Mouse (Mus musculus): ENCODE measurements at regions not wholly inside any gene's neighbourhood (a gene's known extent, or its start where the extent isn't known, plus 50 kb on each side); places are given as distances from the start of the nearest gene placed in this dataset.

GRCm38 (mm10) chr5:46883956-46884355 is 1026.5 kb upstream of the Lcorl start:
- H3K27ac ChIP-seq (replicated peaks) = no peak overlapping the region
- no peaks in the 10 kb centered on the region for H3K27me3 ChIP-seq (ENCODE audit: low read depth, poor library complexity, severe bottlenecking)
- H3K9me3 ChIP-seq (replicated peaks) = no peaks in the 10 kb centered on the region
- no peak overlapping the region for H3K4me3 ChIP-seq
- no peaks in the 10 kb centered on the region for H3K36me3 ChIP-seq
- no peaks in the 10 kb centered on the region for H3K4me1 ChIP-seq
- DNase-seq (ENCODE audit: low spot score) = no peak

DNA sequence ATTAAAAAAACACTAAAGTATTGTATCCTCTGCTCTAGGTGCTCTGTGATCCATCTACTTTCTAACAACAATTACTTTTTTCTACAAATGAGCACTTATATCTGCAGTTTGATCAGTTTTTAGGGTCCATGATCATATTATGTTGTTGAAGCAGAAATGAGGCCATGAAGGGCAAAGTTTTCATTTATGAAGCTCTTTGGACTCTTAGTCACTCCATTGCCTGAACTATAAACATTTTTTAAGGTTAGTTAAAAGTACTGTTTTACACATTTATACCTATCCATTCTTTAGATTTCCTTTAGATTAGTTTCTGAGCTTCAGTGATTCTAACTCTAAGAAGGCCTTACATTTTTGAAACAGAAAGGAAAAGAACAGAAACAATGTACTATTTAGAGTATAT is 999.4 kb upstream of the Lcorl start:
- H3K27ac ChIP-seq (replicated peaks) = no peak overlapping the region
- no peaks in the 10 kb centered on the region for H3K36me3 ChIP-seq
- 0 out of 2 replicates have a peak, but pooled peaks cover 4% of the 10 kb centered on the region for H3K4me1 ChIP-seq
- no peak for DNase-seq (ENCODE audit: low spot score)
- no peaks in the 10 kb centered on the region for H3K9me3 ChIP-seq (replicated peaks)
- H3K27me3 ChIP-seq (ENCODE audit: low read depth, poor library complexity, severe bottlenecking) = no peaks in the 10 kb centered on the region
- H3K4me3 ChIP-seq = no peak overlapping the region

DNA sequence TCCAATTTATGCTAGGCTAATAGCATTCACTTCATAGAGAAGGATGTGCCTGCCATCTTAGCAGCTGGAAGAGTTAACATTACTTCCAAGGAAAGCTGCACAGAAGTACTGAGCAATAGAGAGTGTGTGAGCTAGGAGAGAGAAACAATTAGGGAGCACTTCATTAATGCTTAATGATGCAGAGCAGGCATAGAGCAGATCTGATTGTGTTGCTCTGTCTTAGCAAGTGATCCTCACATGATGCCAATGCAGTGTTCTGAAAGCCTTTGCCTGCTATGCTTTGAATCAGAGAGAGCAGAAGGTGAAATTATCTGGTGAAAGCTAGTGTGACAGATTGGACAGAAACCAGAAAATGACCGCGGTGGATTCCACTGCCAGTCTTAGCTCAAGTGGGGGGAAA is 987.8 kb upstream of the Lcorl start:
- Histone ChIP-seq H3K36me3 (no peaks in the 10 kb centered on the region), H3K4me1 (no peaks in the 10 kb centered on the region; the same call in 1 of the 2 replicates), H3K4me3 (no peak overlapping the region), H3K9me3 (replicated peaks) (no peaks in the 10 kb centered on the region), H3K27ac (replicated peaks) (no peak overlapping the region), H3K27me3 (ENCODE audit: low read depth, poor library complexity, severe bottlenecking) (no peaks in the 10 kb centered on the region)
- WGBS = 90% methylated on average over 2 of the region's 2 CpGs
- DNase-seq (ENCODE audit: low spot score) = no peak

GRCm38 (mm10) chr5:46836810-46837209 is 979.4 kb upstream of the Lcorl start:
- Histone ChIP-seq H3K4me3 (no peak overlapping the region), H3K36me3 (no peaks in the 10 kb centered on the region), H3K27me3 (ENCODE audit: low read depth, poor library complexity, severe bottlenecking) (peaks cover 69% of the 10 kb centered on the region), H3K9me3 (replicated peaks) (no peaks in the 10 kb centered on the region), H3K27ac (replicated peaks) (no peak overlapping the region), H3K4me1 (peaks cover 3% of the 10 kb centered on the region)
- no peak for DNase-seq (ENCODE audit: low spot score)
- 90% methylated on average over 4 of the region's 4 CpGs for WGBS

DNA sequence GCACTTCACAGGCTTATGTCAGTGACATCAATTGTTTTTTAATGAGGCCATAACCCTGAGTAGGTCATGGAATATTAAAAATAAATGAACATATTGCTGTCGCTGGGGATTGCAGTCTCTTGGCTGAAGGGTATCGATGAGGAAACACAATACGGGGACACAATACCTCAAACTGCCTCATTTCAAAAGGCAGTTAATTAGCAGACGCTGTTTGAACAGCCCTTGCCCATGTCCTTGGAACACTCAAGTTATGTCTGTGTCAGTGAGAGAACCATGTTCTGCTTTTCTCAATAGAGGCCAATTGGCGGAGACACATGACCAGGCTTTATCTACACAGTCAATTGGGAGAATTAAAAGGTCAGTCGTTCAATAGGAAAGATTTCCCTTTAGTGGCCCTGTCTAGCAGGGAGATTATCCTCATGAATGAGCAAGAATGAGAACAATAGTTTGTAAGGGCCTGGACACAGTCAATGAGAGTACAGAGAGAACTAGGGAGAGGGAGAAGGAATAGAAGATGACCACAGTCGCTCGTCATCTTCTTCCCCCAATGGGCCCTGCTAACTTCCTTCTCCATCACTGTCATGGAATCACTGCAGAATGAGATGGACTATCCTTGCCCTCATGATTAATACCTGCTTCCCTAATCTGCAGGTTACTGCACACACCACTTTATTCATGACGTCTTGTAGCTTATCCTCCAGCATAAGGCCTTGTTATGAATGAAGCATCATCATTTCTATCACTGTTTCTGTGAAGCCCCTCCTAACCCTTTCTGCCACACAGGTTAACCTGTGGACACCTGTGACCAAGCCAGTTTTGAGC is 973.6 kb upstream of the Lcorl start:
- no peaks in the 10 kb centered on the region for H3K9me3 ChIP-seq (replicated peaks)
- DNase-seq (ENCODE audit: low spot score) = peak; percentile 46
- WGBS = 17% methylated on average over 9 of the region's 9 CpGs
- no peak overlapping the region for H3K4me3 ChIP-seq
- H3K36me3 ChIP-seq = no peaks in the 10 kb centered on the region
- peaks cover 87% of the 10 kb centered on the region for H3K27me3 ChIP-seq (ENCODE audit: low read depth, poor library complexity, severe bottlenecking)
- H3K4me1 ChIP-seq = peaks cover 26% of the 10 kb centered on the region
- no peak overlapping the region for H3K27ac ChIP-seq (replicated peaks)

- Histone ChIP-seq H3K4me3 (no peak overlapping the region), H3K27ac (replicated peaks) (no peak overlapping the region), H3K4me1 (peaks cover 28% of the 10 kb centered on the region), H3K36me3 (no peaks in the 10 kb centered on the region), H3K9me3 (replicated peaks) (no peaks in the 10 kb centered on the region), H3K27me3 (ENCODE audit: low read depth, poor library complexity, severe bottlenecking) (peaks cover 85% of the 10 kb centered on the region)
- DNase-seq (ENCODE audit: low spot score) = no peak
- 77% methylated on average over 6 of the region's 6 CpGs for WGBS
Observed at GRCm38 (mm10) chr5:46830114-46830513, 972.7 kb upstream of the Lcorl start.

DNA sequence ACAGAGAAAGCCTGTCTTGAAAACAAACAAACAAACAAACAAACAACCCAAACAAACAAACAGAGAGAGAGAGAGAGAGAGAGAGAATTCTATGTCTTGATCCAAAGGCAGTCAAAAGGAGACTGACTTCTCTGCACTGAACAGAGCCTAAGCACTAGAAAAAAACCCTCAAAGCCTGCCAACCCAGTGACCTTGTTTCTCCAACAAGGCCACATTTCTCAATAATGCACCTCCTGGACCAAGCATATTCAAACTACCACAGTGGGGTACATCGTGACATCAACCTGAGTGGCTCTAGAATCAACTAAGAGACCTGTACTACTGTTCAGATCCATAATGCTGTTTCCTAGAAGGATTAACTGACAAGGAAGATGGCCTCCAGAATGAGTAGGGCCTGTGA is 969.0 kb upstream of the Lcorl start:
- peaks cover 76% of the 10 kb centered on the region for H3K27me3 ChIP-seq (ENCODE audit: low read depth, poor library complexity, severe bottlenecking)
- H3K36me3 ChIP-seq = no peaks in the 10 kb centered on the region
- DNase-seq (ENCODE audit: low spot score) = no peak
- H3K27ac ChIP-seq (replicated peaks) = no peak overlapping the region
- WGBS = 95% methylated on average over 1 of the region's 1 CpGs
- no peaks in the 10 kb centered on the region for H3K9me3 ChIP-seq (replicated peaks)
- H3K4me1 ChIP-seq = peaks cover 21% of the 10 kb centered on the region
- H3K4me3 ChIP-seq = no peak overlapping the region

- Histone ChIP-seq H3K36me3 (no peaks in the 10 kb centered on the region), H3K27me3 (ENCODE audit: low read depth, poor library complexity, severe bottlenecking) (peaks cover 72% of the 10 kb centered on the region), H3K27ac (replicated peaks) (no peak overlapping the region), H3K9me3 (replicated peaks) (no peaks in the 10 kb centered on the region), H3K4me3 (no peak overlapping the region), H3K4me1 (peaks cover 6% of the 10 kb centered on the region)
- 75% methylated on average over 3 of the region's 3 CpGs for WGBS
- no peak for DNase-seq (ENCODE audit: low spot score)
Observed at GRCm38 (mm10) chr5:46824934-46825333, 967.5 kb upstream of the Lcorl start.

GRCm38 (mm10) chr5:46795102-46795501 is 937.7 kb upstream of the Lcorl start:
- no peaks in the 10 kb centered on the region for H3K27me3 ChIP-seq (ENCODE audit: low read depth, poor library complexity, severe bottlenecking)
- H3K4me3 ChIP-seq = no peak overlapping the region
- no peaks in the 10 kb centered on the region for H3K9me3 ChIP-seq (replicated peaks)
- H3K4me1 ChIP-seq = peaks cover 15% of the 10 kb centered on the region
- H3K27ac ChIP-seq (replicated peaks) = no peak overlapping the region
- WGBS = 96% methylated on average over 2 of the region's 2 CpGs
- no peaks in the 10 kb centered on the region for H3K36me3 ChIP-seq
- no peak for DNase-seq (ENCODE audit: low spot score)

DNA sequence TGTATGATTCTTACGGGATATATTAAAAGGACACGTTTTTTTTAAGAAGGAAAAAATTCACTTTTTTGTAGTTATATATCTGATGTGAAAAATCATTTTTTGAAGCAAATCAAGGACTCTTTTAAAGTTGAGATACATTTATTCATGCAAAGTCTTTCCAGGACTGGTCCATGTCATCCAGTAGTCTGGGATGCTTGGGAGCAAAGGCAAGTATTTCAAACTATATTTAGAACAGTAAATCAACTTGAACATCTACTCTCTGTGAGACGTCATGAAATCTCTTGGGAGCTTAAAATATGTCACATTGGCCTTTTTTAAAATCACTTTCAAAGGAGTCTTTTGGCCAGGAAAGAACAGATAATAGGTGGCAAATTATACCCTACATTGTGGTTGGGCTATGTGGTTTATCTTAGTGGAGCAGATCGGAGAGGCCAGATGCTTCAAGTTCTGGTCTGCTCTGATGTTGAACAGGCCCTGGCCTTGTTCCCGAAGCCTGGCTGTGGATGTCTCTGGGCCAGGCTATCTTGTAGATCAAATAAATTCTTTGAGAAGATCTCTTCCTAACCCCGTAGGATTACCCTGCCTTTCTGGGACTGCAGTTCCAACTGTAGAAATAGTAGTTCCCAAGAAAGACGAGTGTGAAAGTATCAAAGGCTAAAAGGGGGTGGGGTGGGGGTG is 936.8 kb upstream of the Lcorl start:
- peaks cover 16% of the 10 kb centered on the region for H3K4me1 ChIP-seq
- no peaks in the 10 kb centered on the region for H3K27me3 ChIP-seq (ENCODE audit: low read depth, poor library complexity, severe bottlenecking)
- no peak overlapping the region for H3K27ac ChIP-seq (replicated peaks)
- WGBS = 82% methylated on average over 7 of the region's 7 CpGs
- no peaks in the 10 kb centered on the region for H3K9me3 ChIP-seq (replicated peaks)
- no peak for DNase-seq (ENCODE audit: low spot score)
- H3K4me3 ChIP-seq = no peak overlapping the region
- H3K36me3 ChIP-seq = no peaks in the 10 kb centered on the region

DNA sequence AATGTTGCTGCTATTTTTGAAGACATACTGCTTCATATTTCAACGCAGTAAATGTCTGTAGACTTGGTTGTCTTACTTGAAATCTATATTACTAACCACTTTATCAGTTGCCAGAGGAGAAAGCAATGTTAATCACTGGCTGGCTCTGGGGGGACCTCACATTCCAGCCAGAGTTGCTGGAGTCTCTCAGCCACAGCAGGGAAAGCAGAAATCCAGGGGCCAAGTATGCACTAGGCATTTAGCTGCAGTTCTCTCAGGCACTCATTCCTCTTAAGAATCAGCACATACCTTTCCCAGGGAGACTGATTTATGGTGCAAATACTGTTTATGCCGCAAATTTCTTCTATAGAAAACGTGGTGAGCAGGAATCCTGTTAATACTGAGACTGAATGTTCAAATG is 933.6 kb upstream of the Lcorl start:
- Histone ChIP-seq H3K27me3 (ENCODE audit: low read depth, poor library complexity, severe bottlenecking) (no peaks in the 10 kb centered on the region), H3K27ac (replicated peaks) (peak overlapping the region; percentile 50), H3K36me3 (no peaks in the 10 kb centered on the region), H3K4me3 (no peak overlapping the region), H3K9me3 (replicated peaks) (no peaks in the 10 kb centered on the region), H3K4me1 (peaks cover 21% of the 10 kb centered on the region)
- DNase-seq (ENCODE audit: low spot score) = no peak
- WGBS = 60% methylated on average over 3 of the region's 3 CpGs

DNA sequence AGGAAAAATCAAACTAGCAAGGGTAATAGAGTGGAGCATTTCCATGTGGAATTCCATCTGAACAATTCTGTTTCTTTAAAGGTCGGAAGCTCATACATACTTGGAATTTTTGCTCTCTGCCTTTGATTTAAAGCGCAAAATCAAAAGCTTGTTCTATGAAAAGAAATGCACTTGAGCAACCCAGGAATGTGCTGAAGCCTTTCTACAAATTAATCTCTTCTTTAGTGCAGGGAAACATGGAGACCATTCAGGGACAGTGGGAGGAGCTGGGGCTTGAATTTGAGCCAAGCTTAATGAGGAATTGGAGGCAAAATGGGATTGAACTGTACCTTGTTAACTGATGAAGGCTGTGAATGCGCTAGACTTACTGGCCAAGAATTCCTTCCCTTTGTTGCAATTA is 933.1 kb upstream of the Lcorl start:
- Histone ChIP-seq H3K9me3 (replicated peaks) (no peaks in the 10 kb centered on the region), H3K27ac (replicated peaks) (no peak overlapping the region), H3K4me3 (no peak overlapping the region), H3K4me1 (peaks cover 21% of the 10 kb centered on the region), H3K27me3 (ENCODE audit: low read depth, poor library complexity, severe bottlenecking) (no peaks in the 10 kb centered on the region), H3K36me3 (no peaks in the 10 kb centered on the region)
- WGBS = 34% methylated on average over 3 of the region's 3 CpGs
- no peak for DNase-seq (ENCODE audit: low spot score)

DNA sequence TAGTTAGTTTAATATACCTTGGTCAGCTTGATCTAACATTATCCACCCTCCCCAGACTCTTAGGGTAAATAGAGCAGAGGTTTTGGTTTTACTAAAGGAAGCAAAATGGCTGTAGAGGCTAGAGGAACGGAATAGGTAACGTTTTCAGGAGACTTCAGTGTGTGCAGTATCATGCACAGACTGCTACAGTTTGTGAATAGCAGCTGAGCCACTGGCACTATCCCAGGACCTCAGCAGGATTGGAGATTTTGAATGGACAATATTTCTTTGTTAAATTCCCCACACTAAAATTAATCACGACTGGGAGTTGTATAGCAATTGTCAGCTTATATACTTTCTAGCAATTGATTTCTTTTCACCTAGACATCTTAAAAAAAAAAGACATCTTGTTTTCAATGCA is 929.7 kb upstream of the Lcorl start:
- no peak for DNase-seq (ENCODE audit: low spot score)
- Histone ChIP-seq H3K4me1 (peaks cover 21% of the 10 kb centered on the region), H3K27ac (replicated peaks) (no peak overlapping the region), H3K9me3 (replicated peaks) (no peaks in the 10 kb centered on the region), H3K4me3 (no peak overlapping the region), H3K36me3 (no peaks in the 10 kb centered on the region), H3K27me3 (ENCODE audit: low read depth, poor library complexity, severe bottlenecking) (no peaks in the 10 kb centered on the region)
- 90% methylated on average over 3 of the region's 3 CpGs for WGBS
